Mouse (Mus musculus) telencephalon, adult 2 months (tissue): Measurements from ENCODE around the gene Ovol1.
A peak's percentile ranks its signal among the peaks of the same experiment; 100 is the strongest.

Experiments
- DNase-seq: peaks from one replicate; pipeline ENCODE4 v3.0.0-alpha.2; 2011; ENCODE audit warnings: low read depth, low spot score

Ovol1 gene

DNA sequence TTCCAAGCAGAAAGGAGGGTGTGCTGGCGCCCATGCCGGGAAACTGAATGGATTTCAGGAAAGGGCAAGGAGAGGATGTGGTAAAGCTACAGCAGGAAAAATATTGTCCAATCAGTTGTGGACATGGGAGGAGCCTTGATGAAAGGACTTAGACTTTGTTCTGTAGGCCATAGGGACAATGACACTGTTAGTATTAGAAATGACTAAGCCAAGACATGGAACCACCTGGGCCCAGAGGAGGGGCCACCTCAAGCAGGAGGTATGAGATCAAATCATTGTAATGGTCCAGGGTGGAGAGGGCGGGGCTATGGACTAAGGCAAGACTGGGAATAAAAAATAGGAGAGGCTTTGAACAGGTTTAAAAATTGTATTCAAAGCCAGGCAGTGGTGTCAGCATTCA lies 41.7 kb downstream of the Ovol1 start:
- DNase-seq = no peak

DNA sequence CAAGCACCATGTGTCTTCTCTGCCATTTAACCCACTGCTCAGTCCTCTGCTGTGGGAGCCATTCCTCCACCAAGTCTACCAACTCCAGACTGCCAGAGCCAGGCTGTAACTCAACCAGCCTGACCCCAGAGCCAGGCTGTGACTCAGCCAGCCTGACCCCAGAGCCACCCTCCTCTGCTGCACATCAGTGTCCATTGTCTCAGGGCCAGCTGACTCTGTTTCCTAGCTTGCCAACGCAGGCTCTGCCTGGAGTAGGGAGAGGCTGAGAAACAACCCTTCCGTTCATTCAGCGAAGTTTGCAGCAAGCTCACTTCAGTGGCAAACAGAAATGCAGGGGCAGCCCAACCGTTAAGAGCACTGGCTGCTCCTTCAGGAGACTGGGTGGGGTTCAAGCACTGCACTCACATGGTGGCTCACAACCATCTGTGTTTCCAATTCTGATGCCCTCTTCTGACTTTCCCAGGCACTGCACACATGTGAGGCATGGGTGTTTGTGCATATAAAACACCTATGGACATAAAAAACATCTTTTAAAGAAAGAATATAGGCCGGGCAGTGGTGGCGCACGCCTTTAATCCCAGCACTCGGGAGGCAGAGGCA lies 43.4 kb downstream of the Ovol1 start:
- DNase-seq = peak; percentile 41

DNA sequence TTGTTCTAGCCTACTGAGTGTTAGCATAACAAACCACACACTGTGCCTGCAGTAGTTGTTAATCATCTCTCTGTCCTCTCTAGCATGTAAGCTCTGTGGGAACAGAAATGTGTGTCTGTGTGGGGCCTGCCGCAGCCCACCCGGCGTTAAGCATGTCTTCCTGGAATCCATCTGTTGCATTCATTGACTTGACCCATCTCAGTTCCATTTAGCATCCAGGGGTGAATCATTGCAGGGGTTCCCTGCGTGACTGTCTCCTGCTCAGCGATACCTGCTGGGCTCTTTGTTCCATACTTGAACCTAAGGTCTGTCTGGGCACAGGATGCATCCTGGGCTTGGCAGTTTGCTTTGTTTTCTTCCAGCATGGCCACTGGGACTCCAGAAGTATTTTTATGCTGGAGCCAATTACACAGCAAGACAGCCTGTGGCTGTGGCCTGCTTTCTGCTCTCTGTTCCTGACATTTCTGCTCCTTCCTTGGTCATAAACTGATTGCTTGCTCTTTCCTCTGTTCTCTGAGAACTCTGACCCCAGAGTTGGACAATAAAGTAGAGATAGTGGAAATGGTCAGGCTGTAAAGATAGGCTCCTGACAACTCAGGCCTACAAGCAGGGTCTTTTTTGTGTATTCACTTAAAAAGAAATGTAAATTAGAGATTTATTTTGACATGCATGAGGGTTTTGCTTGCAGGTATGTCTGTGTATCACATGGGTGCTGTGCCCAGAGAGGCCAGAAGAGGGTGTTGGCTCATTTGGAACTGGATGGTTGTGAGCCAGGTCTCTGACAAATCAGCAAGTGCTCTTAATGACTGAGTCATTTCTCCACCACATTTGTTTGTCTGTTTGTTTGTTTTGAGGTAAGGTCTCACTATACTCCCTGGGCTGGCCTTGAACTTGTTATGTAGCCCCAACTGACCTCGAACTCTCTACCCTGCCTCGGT lies 44.3 kb downstream of the Ovol1 start:
- no peak for DNase-seq

DNA sequence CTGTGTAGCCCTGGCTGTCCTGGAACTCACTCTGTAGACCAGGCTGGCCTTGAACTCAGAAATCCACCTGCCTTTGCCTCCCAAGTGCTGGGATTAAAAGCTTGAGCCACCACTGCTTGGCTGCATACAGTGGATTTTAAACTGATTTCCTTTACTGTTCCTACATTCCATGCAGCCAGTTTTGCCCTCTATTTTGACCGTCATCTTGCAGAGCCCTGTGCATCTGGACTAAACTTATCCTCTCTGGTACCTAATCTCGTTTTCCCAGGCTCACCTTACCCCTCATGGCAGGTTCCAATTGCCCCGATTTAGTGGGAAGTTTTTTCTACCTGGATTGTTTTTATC lies 47.5 kb downstream of the Ovol1 start:
- no peak for DNase-seq

DNA sequence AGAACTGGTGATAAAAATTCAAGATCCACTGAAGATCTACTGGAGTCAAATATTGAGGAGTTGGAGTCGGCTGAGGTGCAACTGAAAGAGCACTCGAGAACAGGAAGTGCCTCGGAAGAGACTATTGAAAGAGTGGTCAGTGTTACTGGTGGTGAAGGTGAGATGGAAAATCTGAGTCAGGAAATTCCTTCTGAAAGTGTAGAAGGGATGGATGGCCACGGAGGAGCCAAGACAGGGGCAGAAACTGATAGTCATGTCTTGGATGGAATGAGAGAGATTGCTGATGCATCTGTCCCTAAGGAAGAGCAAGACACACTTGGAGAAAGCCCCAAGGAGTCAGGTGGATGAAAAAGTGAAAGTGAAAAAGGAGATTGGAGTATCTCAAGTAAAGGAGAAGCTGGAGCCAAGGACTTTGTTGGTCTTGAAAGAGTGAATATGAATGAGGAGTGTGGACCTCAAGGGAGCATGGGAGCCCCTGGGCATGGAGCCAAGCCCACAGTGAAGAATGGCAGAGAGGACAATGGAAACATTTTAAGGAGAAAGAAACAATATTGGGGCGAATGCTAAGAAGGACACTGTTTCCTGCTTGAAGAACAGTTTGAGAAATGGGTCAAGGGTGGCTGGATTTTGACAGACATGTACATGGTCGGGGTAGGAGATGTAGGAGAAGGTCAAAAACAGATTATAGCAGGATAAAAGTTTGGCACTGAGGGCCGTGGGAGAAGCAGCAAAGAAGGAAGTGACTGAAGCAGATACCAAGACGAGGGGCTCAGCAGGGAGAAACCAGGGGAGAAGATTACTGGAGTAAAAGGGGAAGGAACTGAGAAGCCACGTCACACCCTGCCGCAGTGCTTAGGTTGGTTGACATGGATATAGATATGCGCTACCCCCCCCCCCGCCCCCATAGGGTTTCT lies 48.1 kb downstream of the Ovol1 start:
- DNase-seq = no peak

DNA sequence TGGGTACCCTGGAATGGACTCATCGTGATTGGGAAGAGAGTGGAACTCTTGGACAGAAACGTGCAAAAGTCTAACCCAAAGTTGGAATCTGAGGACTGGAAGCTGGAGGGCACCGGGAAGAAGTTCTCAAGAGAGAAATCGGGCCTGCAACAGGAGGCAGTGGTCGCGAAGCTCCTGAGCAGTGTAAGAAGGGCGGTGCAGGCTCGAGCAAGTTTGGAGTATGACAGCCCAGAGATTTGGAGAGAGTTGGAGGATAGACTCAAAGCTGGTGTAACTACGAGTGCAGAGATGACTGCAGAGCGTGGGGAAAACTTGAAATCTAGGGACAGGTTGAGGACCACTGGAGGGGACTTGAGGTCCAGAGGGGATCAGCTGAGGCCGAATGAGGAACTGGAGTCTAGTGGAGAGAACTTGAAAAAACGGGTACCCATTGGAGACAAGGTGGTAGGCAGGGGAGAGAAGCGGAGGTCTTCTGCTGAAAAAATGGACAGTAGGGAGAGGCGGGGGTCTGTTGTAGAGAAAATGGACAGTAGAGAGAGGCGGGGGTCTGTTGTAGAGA lies 49.3 kb downstream of the Ovol1 start:
- DNase-seq = no peak

DNA sequence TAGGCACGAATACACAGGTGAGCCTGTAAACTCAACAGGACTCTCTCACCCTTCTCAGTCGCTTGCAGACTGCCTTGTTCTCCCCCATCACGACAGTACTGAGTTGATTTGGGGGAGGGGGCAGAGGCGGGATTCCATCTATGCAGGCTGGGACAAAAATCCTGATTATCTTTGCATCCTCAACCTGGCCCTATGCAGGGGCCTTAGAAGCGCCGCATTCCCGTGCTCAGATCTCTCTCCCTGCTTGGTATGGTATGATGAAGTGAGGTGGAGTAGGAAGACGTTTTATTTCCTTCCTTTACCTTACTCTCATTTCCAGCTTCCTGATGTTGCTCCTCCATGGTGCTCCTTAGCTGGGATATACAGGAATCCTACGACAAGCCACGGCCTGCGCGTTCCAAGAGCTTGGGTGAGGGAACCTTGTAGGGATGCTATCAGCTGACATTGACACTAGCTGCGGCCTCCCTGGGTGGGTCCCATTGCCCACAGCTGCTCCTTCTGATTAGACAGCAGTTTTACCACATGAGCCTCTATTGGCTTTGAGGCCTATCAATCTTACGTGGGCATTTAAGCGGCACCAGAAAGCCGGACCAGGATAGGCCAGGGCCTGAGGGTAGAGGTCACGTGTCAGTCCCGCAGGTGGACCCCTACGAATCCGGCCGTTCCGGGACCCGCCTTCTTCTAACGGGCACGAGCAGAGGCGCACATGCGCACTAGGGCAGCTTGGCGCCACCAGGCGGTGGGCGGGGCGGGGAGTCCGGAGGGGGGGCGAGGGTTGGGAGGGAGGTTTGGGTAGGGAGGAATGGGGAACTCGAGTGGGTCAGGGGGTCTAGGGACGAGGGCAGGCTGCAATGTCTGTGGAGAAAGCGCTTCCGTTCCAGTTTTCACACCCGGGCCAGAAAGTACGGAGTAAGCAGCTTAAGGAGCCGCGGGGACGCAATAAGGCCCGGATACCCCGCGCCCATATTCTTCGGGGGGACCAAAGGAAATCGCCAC lies 50.1 kb downstream of the Ovol1 start, which contains the start of gene Snx32:
Gene Snx32, minus strand, starts transcription at position 508 of the 996 bp plus-strand sequence.
- peak; percentile 100 for DNase-seq

DNA sequence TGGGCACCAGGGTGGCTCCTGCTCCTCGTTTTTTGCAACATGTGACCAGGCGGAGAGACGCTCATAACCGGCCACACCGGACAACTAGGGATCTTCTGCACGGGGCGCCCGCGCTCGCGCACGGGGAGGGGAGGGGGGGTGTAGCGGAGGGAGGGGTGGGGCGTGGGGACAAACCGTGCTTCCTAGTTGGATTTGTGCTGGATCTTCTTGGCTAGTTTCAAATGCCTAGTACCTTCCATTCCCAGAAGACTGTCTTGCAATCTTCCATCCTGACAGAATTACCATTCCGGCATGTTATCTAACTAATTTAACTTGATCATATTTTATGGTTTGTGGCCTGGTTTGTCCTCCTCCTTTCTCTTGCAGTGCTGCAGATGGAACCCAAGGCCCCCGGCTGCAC lies 56.8 kb downstream of the Ovol1 start, which contains the start of gene 1700020D05Rik:
Gene 1700020D05Rik, minus strand, starts transcription at position 101 of the 400 bp plus-strand sequence.
- DNase-seq = no peak

DNA sequence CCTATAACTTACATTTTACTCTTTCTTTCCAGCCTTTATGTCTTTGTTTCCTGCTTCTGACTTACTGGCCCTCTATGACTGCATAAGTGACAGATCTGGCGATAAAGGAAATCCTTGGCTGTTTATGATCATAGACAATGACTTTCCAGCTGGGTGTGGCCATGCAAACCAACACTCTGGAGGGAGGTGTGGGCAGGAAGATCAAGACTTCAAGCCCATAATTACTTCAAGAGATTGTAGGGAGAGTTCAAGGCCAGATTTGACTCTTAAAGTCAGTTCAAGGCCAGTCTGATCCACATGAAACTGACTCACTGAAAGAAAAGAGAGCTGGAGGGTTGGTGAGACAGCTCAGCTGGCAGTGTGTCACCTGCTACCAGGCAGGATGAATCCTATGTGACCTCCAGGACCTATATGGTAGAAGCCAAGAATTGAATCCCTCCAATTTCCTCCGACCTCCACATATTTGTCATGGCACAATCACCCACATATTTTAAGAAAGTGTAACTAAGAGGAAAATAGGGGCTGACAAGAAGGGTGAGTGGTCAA lies 60.0 kb downstream of the Ovol1 start:
- no peak for DNase-seq
